Mouse (Mus musculus) kidney, postnatal 0 days (tissue): ENCODE data around the gene Tas1r1. TPM values are rescaled to one million over a fixed set of nuclear protein-coding genes. Genes with fewer than 3 reads are reported as not detected.

Experiments
- ATAC-seq: fragments of 200-750 bp; cut with Nextera tagmentation; replicated peaks from 2 replicates; pipeline ENCODE4 v1.8.0; 2017; ENCODE audit warnings: low read depth, moderate number of reproducible peaks, moderate TSS enrichment, moderate library complexity; ENCODE audit not compliant: low FRiP score
- DNase-seq: peaks from one replicate; pipeline ENCODE4 v3.0.0-alpha.2; 2016; ENCODE audit warnings: low spot score
- H3K27ac ChIP-seq: fragments of 300-500 bp; sonication (generic); 2 replicates; pipeline ENCODE4 v1.5.1; 2014; ENCODE audit warnings: mild to moderate bottlenecking
- H3K27me3 ChIP-seq: fragments of 300-500 bp; sonication (generic); 2 replicates; pipeline ENCODE4 v1.6.1; 2014; ENCODE audit warnings: low read length, mixed read lengths; ENCODE audit not compliant: insufficient read depth
- H3K36me3 ChIP-seq: fragments of 300-500 bp; sonication (generic); 2 replicates; pipeline ENCODE4 v1.6.1; 2014; ENCODE audit warnings: low read length, mixed read lengths; ENCODE audit not compliant: insufficient read depth
- H3K4me1 ChIP-seq: fragments of 300-500 bp; sonication (generic); replicated peaks from 2 replicates; pipeline ENCODE4 v1.6.1; 2014; ENCODE audit warnings: antibody characterized with exemption, low read length, mixed read lengths; ENCODE audit not compliant: insufficient read depth
- H3K4me2 ChIP-seq: fragments of 300-500 bp; sonication (generic); 2 replicates; pipeline ENCODE4 v1.6.1; 2014; ENCODE audit warnings: mild to moderate bottlenecking, low read length, moderate library complexity, mixed read lengths
- H3K4me3 ChIP-seq: fragments of 300-500 bp; sonication (generic); replicated peaks from 2 replicates; pipeline ENCODE4 v1.5.1; 2014; ENCODE audit warnings: low read depth, low read length
- H3K9ac ChIP-seq: fragments of 300-500 bp; sonication (generic); 2 replicates; pipeline ENCODE4 v1.6.1; 2014; ENCODE audit warnings: low read depth, low read length
- H3K9me3 ChIP-seq: fragments of 300-500 bp; sonication (generic); replicated peaks from 2 replicates; pipeline ENCODE4 v1.6.1; 2016; ENCODE audit warnings: low read length, inconsistent platforms, mixed read lengths
- CTCF ChIP-seq: IDR thresholded peaks from 2 replicates; pipeline ENCODE4 v1.5.1; 2016; ENCODE audit warnings: antibody characterized with exemption, low read depth, mild to moderate bottlenecking, moderate library complexity
- WGBS: fragments of 180-500 bp; shearing (Covaris S2); extraction: QIAGEN DNeasy Blood & Tissue Kit; methylation state at CpG from one replicate; pipeline ENCODE4 v1.1.7; 2014; 5-methylcytosine and 5-hydroxymethylcytosine counted together
- polyA plus RNA-seq: library from polyadenylated mRNA; unstranded; fragments of >200 nt; fragmentation: Nextera tagmentation; extraction: Ambion mirVana; gene quantifications from 2 replicates; pipeline ENCODE4 v1.2.1, GENCODE M21; 2015

The Tas1r1 gene
- polyA plus RNA-seq, 1 experiment from 2014 or later, result 0.39 TPM

DNA sequence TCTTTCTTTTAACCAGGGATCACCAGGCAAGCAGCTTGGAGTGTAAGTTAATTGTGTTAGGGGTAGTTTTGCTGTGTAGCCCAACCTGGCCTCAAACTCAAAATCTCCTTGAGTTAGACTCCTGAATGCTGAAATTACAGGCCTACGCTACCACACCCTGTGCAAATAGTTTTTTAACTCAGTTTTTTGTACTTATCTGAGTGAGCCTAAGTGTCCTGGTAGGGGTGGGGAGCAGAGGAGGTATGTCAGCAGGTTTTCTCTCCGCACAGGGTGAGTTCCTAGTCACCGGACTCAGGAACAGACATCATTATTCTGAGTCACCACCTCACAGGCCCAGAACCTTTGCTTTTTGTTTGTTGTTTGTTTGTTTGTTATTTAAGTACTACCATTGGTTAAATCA is 36.3 kb downstream of the Tas1r1 start:
- DNase-seq (no peak), ATAC-seq (no peak)
- Histone ChIP-seq H3K27me3 (no peaks in the 10 kb centered on the region), H3K9me3 (no peaks in the 10 kb centered on the region), H3K4me1 (0 out of 2 replicates have a peak, but pooled peaks cover 9% of the 10 kb centered on the region), H3K4me2 (no peak overlapping the region), H3K27ac (no peak overlapping the region), H3K9ac (no peak overlapping the region), H3K4me3 (no peak overlapping the region), H3K36me3 (no peaks in the 10 kb centered on the region)
- no peak for TF ChIP-seq CTCF
- WGBS, result 96% methylated on average over 3 of the region's 3 CpGs

DNA sequence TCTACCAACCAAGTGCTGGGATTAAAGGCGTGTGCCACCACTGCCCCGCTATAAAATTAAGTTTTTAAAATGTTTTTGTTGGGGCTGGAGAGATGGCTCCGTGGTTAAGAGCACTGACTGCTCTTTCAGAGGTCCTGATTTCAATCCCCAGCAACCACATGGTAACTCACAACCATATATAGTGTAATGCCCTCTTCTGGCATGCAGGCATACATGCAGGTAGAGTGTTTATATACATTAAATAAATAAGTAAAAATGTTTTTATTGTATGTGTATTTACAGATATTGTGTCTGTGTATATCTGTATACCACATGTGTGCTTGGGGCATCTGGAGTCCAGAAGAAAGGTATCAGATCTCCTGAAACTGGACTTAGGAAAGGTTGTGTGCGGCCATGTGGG is 37.0 kb downstream of the Tas1r1 start:
- Histone ChIP-seq H3K27ac (no peak overlapping the region), H3K9me3 (no peaks in the 10 kb centered on the region), H3K9ac (no peak overlapping the region), H3K4me3 (no peak overlapping the region), H3K4me1 (0 out of 2 replicates have a peak, but pooled peaks cover 8% of the 10 kb centered on the region), H3K4me2 (no peak overlapping the region), H3K36me3 (no peaks in the 10 kb centered on the region), H3K27me3 (no peaks in the 10 kb centered on the region)
- WGBS, result 67% methylated on average over 4 of the region's 4 CpGs
- ATAC-seq (no peak), DNase-seq (no peak)
- TF ChIP-seq CTCF, result peak; percentile 51

DNA sequence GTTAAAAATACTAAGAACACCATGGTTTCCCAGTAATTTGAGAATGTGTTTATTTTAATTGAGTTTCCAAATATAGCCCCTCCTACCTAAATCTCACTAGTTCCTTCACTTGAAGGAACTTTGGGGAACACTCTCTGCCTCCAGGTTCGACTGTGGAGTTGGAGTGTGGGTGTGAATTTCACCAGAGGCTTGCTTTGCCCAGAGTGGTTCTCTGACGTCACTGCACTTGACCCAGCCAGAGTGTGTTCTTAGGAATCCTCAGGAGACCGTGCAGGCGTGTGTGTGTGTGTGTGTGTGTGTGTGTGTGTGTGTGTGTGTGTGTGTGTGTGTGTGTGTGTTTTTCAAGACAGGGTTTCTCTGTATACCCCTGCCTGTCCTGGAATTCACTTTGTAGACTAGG is 37.5 kb downstream of the Tas1r1 start:
- ATAC-seq (no peak), DNase-seq (peak; percentile 56)
- Histone ChIP-seq H3K4me2 (no peak overlapping the region), H3K9ac (no peak overlapping the region), H3K9me3 (no peaks in the 10 kb centered on the region), H3K27me3 (no peaks in the 10 kb centered on the region), H3K4me3 (no peak overlapping the region), H3K27ac (no peak overlapping the region), H3K36me3 (no peaks in the 10 kb centered on the region), H3K4me1 (0 out of 2 replicates have a peak, but pooled peaks cover 8% of the 10 kb centered on the region)
- WGBS, result 12% methylated on average over 4 of the region's 4 CpGs
- no peak for TF ChIP-seq CTCF

DNA sequence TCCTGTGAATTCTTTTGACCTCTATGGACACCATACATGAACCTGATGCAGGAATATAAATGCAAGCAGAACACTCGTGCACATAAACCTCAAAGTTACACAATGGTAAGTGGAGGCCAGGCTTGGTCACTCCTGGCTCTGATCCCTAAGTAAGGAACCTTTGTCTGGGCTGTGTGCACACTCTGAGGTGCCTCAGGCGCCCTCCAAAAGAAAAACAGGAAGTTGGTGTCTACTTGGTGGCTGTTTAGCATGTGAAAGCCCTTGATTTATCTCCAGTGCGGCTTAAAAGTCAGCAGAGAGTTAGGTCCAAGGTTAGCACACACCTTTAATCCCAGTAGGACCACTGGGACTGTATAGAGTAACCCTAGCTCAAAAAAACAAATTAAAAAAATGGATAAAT is 38.9 kb downstream of the Tas1r1 start:
- H3K4me1 ChIP-seq, result 0 out of 2 replicates have a peak, but pooled peaks cover 10% of the 10 kb centered on the region
- 61% methylated on average over 3 of the region's 3 CpGs for WGBS

DNA sequence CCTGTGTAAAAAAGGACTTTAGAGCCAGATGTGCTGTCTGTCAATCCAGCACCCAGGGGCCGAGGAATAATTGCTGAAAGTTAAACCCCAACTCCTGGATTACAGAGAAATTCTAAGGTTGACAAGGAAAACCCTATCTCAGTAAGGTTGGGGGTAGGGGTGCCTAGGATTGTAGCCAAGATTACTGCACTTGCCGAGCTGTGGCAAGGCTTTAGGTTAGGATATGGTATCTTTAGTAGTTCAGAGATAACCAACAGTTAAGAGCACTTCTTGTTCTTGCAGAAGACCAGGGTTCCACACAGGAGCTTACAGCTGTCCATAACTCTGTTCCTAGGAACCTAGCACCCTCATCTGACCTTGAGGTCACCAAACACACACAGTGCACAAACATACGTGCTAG is 40.7 kb downstream of the Tas1r1 start:
- Histone ChIP-seq H3K9me3 (no peaks in the 10 kb centered on the region), H3K4me2 (peak overlapping the region; percentile 88), H3K36me3 (0 out of 2 replicates have a peak, but pooled peaks cover under 1% of the 10 kb centered on the region), H3K9ac (no peak overlapping the region), H3K4me1 (peaks cover 18% of the 10 kb centered on the region; the same call in 1 of the 2 replicates), H3K4me3 (peak overlapping the region; percentile 99; the same call in 1 of the 2 replicates), H3K27me3 (no peaks in the 10 kb centered on the region), H3K27ac (no peak overlapping the region)
- DNase-seq (no peak), ATAC-seq (no peak)
- WGBS, result 59% methylated on average over 3 of the region's 3 CpGs
- no peak for TF ChIP-seq CTCF

More for the DNA sequence above, 38.9 kb downstream of the Tas1r1 start:
- Histone ChIP-seq H3K9me3 (no peaks in the 10 kb centered on the region), H3K27me3 (no peaks in the 10 kb centered on the region), H3K36me3 (no peaks in the 10 kb centered on the region), H3K9ac (no peak overlapping the region), H3K4me2 (no peak overlapping the region), H3K27ac (no peak overlapping the region), H3K4me3 (no peak overlapping the region)
- no peak for TF ChIP-seq CTCF
- DNase-seq, result no peak
- no peak for ATAC-seq

DNA sequence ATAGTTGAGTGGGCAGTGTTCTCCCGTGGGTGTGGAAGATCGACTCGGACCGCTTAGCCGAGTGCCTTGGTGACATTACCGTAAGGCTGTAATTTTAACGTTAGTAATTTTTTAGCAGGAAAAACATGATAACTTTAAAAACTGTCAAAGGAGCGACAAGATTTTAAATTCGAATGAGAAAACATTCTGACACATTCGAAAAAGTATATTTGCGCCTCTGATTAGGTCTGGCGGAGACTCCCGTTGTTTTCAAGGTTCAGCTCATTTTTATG is 41.5 kb downstream of the Tas1r1 start:
- Histone ChIP-seq H3K4me1 (peaks cover 18% of the 10 kb centered on the region; the same call in 1 of the 2 replicates), H3K27me3 (no peaks in the 10 kb centered on the region), H3K9me3 (no peaks in the 10 kb centered on the region), H3K4me3 (peak overlapping the region; percentile 99), H3K9ac (peak overlapping the region; percentile 82), H3K4me2 (peak overlapping the region; percentile 88), H3K36me3 (peaks cover 8% of the 10 kb centered on the region), H3K27ac (peak overlapping the region; percentile 93)
- TF ChIP-seq CTCF, result no peak
- WGBS, result 3% methylated on average over 13 of the region's 13 CpGs
- no peak for ATAC-seq
- DNase-seq, result no peak
